Mouse (Mus musculus) central nervous system, embryonic 18 days (tissue): ENCODE measurements around the gene Dennd4c. TPM values are rescaled to one million over a fixed set of nuclear protein-coding genes. Genes with fewer than 3 reads are reported as not detected.

Experiments used
- polyA plus RNA-seq: library from polyadenylated mRNA; depleted of rRNA; stranded (reverse); fragments of >200 nt; gene quantifications from 2 replicates; pipeline ENCODE4 v1.2.3, GENCODE M21; 2012; rRNA removed

Gene Dennd4c
- polyA plus RNA-seq: 5.6 and 5.9 TPM in 2 replicates

GRCm38 (mm10) chr4:86748336-86749291 lies at the start of gene Dennd4c:
Gene Dennd4c, plus strand, starts transcription at chr4:86748555.

GRCm38 (mm10) chr4:86857113-86858069 lies 109.0 kb downstream of the Dennd4c start, which contains the start of gene Rps6:
Gene Rps6, minus strand, starts transcription at chr4:86857412.

GRCm38 (mm10) chr4:86874146-86874847 lies 125.9 kb downstream of the Dennd4c start, which contains the start of gene Acer2:
Gene Acer2, plus strand, starts transcription at chr4:86874396.

Other genes starting within 250 kb of the Dennd4c start
- gene Saxo1, start 190.2 kb upstream of the Dennd4c start, polyA plus RNA-seq: 0.04 TPM in 1 of 2 replicates, not detected in the other
- 145 and 153 TPM in 2 replicates for gene Rraga, start 172.9 kb upstream of the Dennd4c start, polyA plus RNA-seq
- gene Haus6, start 136.5 kb upstream of the Dennd4c start, polyA plus RNA-seq: 5.0 and 5.2 TPM in 2 replicates
- gene Plin2, start 78.5 kb upstream of the Dennd4c start, polyA plus RNA-seq: 39.4 and 42.1 TPM in 2 replicates
- gene Rps6, start 108.9 kb downstream of the Dennd4c start, polyA plus RNA-seq: 1,119 and 1,138 TPM in 2 replicates
- gene Acer2, start 125.8 kb downstream of the Dennd4c start, polyA plus RNA-seq: 10.7 and 11.4 TPM in 2 replicates